Comparison of ENCODE assay signal across 20 mouse cellular contexts in the genomic region with DNA sequence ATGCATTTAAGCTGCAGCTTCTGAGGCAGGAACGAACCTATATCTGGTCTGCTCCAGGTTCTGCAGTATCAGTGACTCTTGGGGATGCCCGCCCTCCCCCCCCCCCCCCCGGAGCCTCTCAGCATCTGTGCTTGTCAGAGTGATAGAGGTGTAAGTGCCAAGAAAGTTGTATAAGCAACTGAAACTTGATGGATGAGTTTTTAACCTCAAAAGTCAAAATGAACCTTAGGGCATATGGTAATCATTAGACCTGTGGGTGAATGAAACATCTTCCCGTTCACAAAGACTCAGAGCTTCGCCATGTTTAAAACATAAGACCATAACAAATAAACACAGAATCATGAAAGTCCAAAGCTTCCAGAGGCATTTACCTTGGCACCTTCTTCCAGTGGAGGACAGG.
"Had no signal": no experiment of that assay in that cellular context is flagged by ENCODE, and none has a peak within 500 bp of the region (broad histone marks: within the 10 kb centered on the region; RNA-seq: fewer than 3 reads in every experiment).

No protein-coding gene starts in this region.

- H3K9me3 ChIP-seq: limb, embryonic 10.5 days; limb, embryonic 13.5 days; liver, embryonic 12.5 days; liver, embryonic 15.5 days; neural tube, embryonic 12.5 days; neural tube, embryonic 15.5 days had no signal

- H3K4me1 ChIP-seq: limb, embryonic 13.5 days; liver, embryonic 12.5 days; liver, embryonic 15.5 days; neural tube, embryonic 12.5 days; neural tube, embryonic 15.5 days had no signal

- H3K27me3 ChIP-seq: limb, embryonic 13.5 days; liver, embryonic 12.5 days; liver, embryonic 15.5 days; neural tube, embryonic 12.5 days; neural tube, embryonic 15.5 days had no signal

- H3K4me2 ChIP-seq: limb, embryonic 13.5 days; liver, embryonic 12.5 days; liver, embryonic 15.5 days; midbrain, embryonic 11.5 days; neural tube, embryonic 12.5 days; neural tube, embryonic 15.5 days had no signal

- DNase-seq: liver; lung, adult 2 months; lung, postnatal 14 days; lung, postnatal 4 days; midbrain, embryonic 14.5 days; right cerebral cortex, adult 18-20 months; right cerebral cortex, postnatal 14 days; right cerebral cortex, postnatal 4 days; thymus, adult 2 months; thymus, postnatal 14 days; thymus, postnatal 4 days had no signal

- H3K36me3 ChIP-seq: liver, embryonic 12.5 days; liver, embryonic 15.5 days; neural tube, embryonic 12.5 days had no signal

- ATAC-seq: liver, embryonic 12.5 days had no signal

- H3K9ac ChIP-seq: limb, embryonic 13.5 days; liver, embryonic 12.5 days; liver, embryonic 15.5 days; neural tube, embryonic 12.5 days; neural tube, embryonic 15.5 days had no signal

- H3K4me3 ChIP-seq: limb, embryonic 10.5 days; limb, embryonic 13.5 days; liver, embryonic 12.5 days; liver, embryonic 15.5 days; neural tube, embryonic 12.5 days; neural tube, embryonic 15.5 days had no signal

- H3K27ac ChIP-seq: kidney, postnatal 0 days; limb, embryonic 10.5 days; limb, embryonic 13.5 days; liver, embryonic 12.5 days; liver, embryonic 15.5 days; neural tube, embryonic 12.5 days; neural tube, embryonic 15.5 days; stomach, postnatal 0 days had no signal
